Mouse (Mus musculus) layer of hippocampus, adult 11-12 months (tissue): ENCODE measurements around the gene Sar1a.
A peak's percentile ranks its signal among the peaks of the same experiment; 100 is the strongest.

Source experiments
- DNase-seq: peaks from one replicate; pipeline ENCODE4 v3.0.0; 2022; ENCODE audit warnings: low spot score

Sar1a gene

GRCm38 (mm10) chr10:61680015-61680913 is at the start of gene Sar1a:
Sar1a (plus strand) TSS chr10:61680299.
- DNase-seq: peak; percentile 98

GRCm38 (mm10) chr10:61632445-61632844 is 47.7 kb upstream of the Sar1a start:
- no peak for DNase-seq

GRCm38 (mm10) chr10:61637055-61637454 is 43.0 kb upstream of the Sar1a start:
- DNase-seq: no peak

GRCm38 (mm10) chr10:61640363-61640762 is 39.7 kb upstream of the Sar1a start:
- no peak for DNase-seq

GRCm38 (mm10) chr10:61646557-61646956 is 33.5 kb upstream of the Sar1a start:
- no peak for DNase-seq

GRCm38 (mm10) chr10:61647790-61648736 is 32.0 kb upstream of the Sar1a start, which contains the start of gene Ppa1:
Ppa1 (plus strand) TSS chr10:61648552.
- peak; percentile 79 for DNase-seq

- DNase-seq: no peak
These were observed 31.1 kb upstream of the Sar1a start for GRCm38 (mm10) chr10:61648737-61649645.

- DNase-seq: no peak
These were observed 26.0 kb upstream of the Sar1a start for GRCm38 (mm10) chr10:61654105-61654504.

GRCm38 (mm10) chr10:61654691-61655090 is 25.4 kb upstream of the Sar1a start:
- no peak for DNase-seq

GRCm38 (mm10) chr10:61655188-61655587 is 24.9 kb upstream of the Sar1a start:
- DNase-seq: no peak

GRCm38 (mm10) chr10:61656928-61657882 is 22.9 kb upstream of the Sar1a start:
- DNase-seq: no peak

- no peak for DNase-seq
These were observed 22.1 kb upstream of the Sar1a start for GRCm38 (mm10) chr10:61657985-61658384.

- DNase-seq: no peak
These were observed 18.2 kb upstream of the Sar1a start for GRCm38 (mm10) chr10:61661887-61662286.

- no peak for DNase-seq
These were observed 17.6 kb upstream of the Sar1a start for GRCm38 (mm10) chr10:61662391-61662988.

- DNase-seq: no peak
These were observed 15.0 kb upstream of the Sar1a start for GRCm38 (mm10) chr10:61665111-61665510.

GRCm38 (mm10) chr10:61665651-61666050 is 14.4 kb upstream of the Sar1a start:
- no peak for DNase-seq

- DNase-seq: no peak
These were observed 10.8 kb upstream of the Sar1a start for GRCm38 (mm10) chr10:61669289-61669688.

- no peak for DNase-seq
These were observed 10.2 kb upstream of the Sar1a start for GRCm38 (mm10) chr10:61669896-61670295.

GRCm38 (mm10) chr10:61670758-61671157 is 9.3 kb upstream of the Sar1a start:
- no peak for DNase-seq

GRCm38 (mm10) chr10:61675935-61676334 is 4.2 kb upstream of the Sar1a start:
- DNase-seq: no peak
